Mouse (Mus musculus): Measurements from ENCODE around the gene Gm20905. TPM values are rescaled to one million over a fixed set of nuclear protein-coding genes. Genes with fewer than 3 reads are reported as not detected.
"Not testable (repeated sequence)": the region's sequence is repeated elsewhere in the genome, so short reads cannot be mapped to it uniquely, and the experiment has no call there.

Gene Gm20905
- total RNA-seq (2021): not detected
- long read RNA-seq, experiment 1: 0 reads
- long read RNA-seq, experiment 2: 0 reads

- DNase-seq: not testable (repeated sequence)
These were observed at the start of gene Gm20905 for GRCm38 (mm10) chrY:37259503-37259902. TSS of gene Gm20905 (minus strand) at chrY:37259603.

All from adrenal gland, postnatal 10 days (tissue).